Mouse (Mus musculus) cerebellum, adult 2 months (tissue): ENCODE data around the gene Ap1m1.

Experiments
- CTCF ChIP-seq: fragments of 200-500 bp; IDR thresholded peaks from 2 replicates; pipeline ENCODE4 v1.5.1; 2011; ENCODE audit warnings: low read depth, mild to moderate bottlenecking, control low read depth, low read length, moderate library complexity, borderline replicate concordance; ENCODE audit not compliant: insufficient read depth
- POLR2A ChIP-seq: fragments of 200-500 bp; IDR thresholded peaks from 2 replicates; pipeline ENCODE4 v1.6.1; 2011; ENCODE audit warnings: low read length, control low read depth, borderline replicate concordance; ENCODE audit not compliant: insufficient read depth

GRCm38 (mm10) chr8:72277244-72277643, 37.4 kb downstream of the Ap1m1 start:
- no peak for TF ChIP-seq POLR2A
- no peak for TF ChIP-seq CTCF
